10 mouse cellular contexts compared by ENCODE assay signal in genomic region chr3:84219720-84220273, GRCm38 (mm10). TPM values are rescaled to one million over a fixed set of nuclear protein-coding genes. Genes with fewer than 3 reads are reported as not detected.
DNase-seq lines count a peak whose midpoint lies in the region; ATAC-seq and TF ChIP-seq lines count a peak whose summit lies in the region.
"Had no signal": no experiment of that assay in that cellular context is flagged by ENCODE, and none has a peak within 500 bp of the region (broad histone marks: within the 10 kb centered on the region; RNA-seq: fewer than 3 reads in every experiment).

No protein-coding gene starts in this region.

- H3K36me3 ChIP-seq in heart, embryonic 12.5 days: no peaks in the 10 kb centered on the region
- H3K36me3 ChIP-seq in heart, postnatal 0 days (replicated peaks; ENCODE audit: control insufficient read depth, insufficient read depth, low read length): no peaks in the 10 kb centered on the region
- H3K36me3 ChIP-seq in midbrain, embryonic 14.5 days (ENCODE audit: control insufficient read depth, insufficient read depth, low read length): no peaks in the 10 kb centered on the region
- H3K36me3 ChIP-seq: G1E had no signal

- no peak overlapping the region; the same call in 1 of the 2 replicates for H3K9ac ChIP-seq in heart, embryonic 12.5 days
- H3K9ac ChIP-seq in heart, postnatal 0 days (replicated peaks; ENCODE audit: low read depth, low read length): 0 out of 2 replicates have a peak overlapping the region, but pooled peaks have one; percentile 51
- peak overlapping the region; percentile 64 for H3K9ac ChIP-seq in midbrain, embryonic 14.5 days (replicated peaks; ENCODE audit: low read length)

- DNase-seq in heart, postnatal 14 days: no peak
- peak; percentile 91 for DNase-seq in brain, embryonic 14.5 days (ENCODE audit: low read depth)
- DNase-seq in heart, postnatal 0 days (ENCODE audit: low spot score): no peak
- peak; percentile 90 for DNase-seq in midbrain, embryonic 14.5 days
- no peak for DNase-seq in layer of hippocampus, adult 18-20 months (ENCODE audit: low spot score in 2 of 2)
- no peak for DNase-seq in kidney, postnatal 25 days
- DNase-seq in lung, postnatal 4 days: no peak

- no peak overlapping the region for H3K27ac ChIP-seq in heart, embryonic 12.5 days (ENCODE audit: poor library complexity, severe bottlenecking)
- H3K27ac ChIP-seq in heart, postnatal 0 days (ENCODE audit: low read depth): no peak overlapping the region
- H3K27ac ChIP-seq in midbrain, embryonic 14.5 days (replicated peaks; ENCODE audit: low read depth, low read length): peak overlapping the region; percentile 92

- no peak for TF ChIP-seq CTCF in brain, embryonic 14.5 days (IDR thresholded peaks at IDR 0.05; ENCODE audit: borderline replicate concordance, extremely low read depth, insufficient read depth, insufficient read length)
- no peak for TF ChIP-seq CTCF in heart, postnatal 0 days (IDR thresholded peaks at IDR 0.05; ENCODE audit: low read depth)

- ATAC-seq in heart, embryonic 12.5 days (ENCODE audit: insufficient number of reproducible peaks, low FRiP score): no peak
- no peak for ATAC-seq in heart, postnatal 0 days (ENCODE audit: insufficient read depth, low read depth)
- ATAC-seq in midbrain, embryonic 14.5 days (ENCODE audit: low FRiP score, low TSS enrichment): peak; percentile 87

- H3K4me3 ChIP-seq in heart, embryonic 12.5 days: peak overlapping the region; percentile 51
- H3K4me3 ChIP-seq in heart, postnatal 0 days (ENCODE audit: low read depth, low read length): peak overlapping the region; percentile 47
- H3K4me3 ChIP-seq in midbrain, embryonic 14.5 days (replicated peaks; ENCODE audit: low read depth, low read length): peak overlapping the region; percentile 44

- intact Hi-C loops in heart, postnatal 14 days (cut with DNase I): loop anchor here (5.0 kb wide), 2 partner anchors 38 to 42 kb away; no protein-coding TSS in a partner anchor

- TF ChIP-seq EP300 in heart, postnatal 0 days (IDR thresholded peaks at IDR 0.05; ENCODE audit: low read depth): no peak

- WGBS in heart, embryonic 12.5 days: 16% methylated on average over 9 of the region's 9 CpGs
- WGBS in heart, postnatal 0 days: 17% methylated on average over 9 of the region's 9 CpGs
- WGBS in midbrain, embryonic 14.5 days: under 1% methylated on average over 9 of the region's 9 CpGs

- H3K9me3 ChIP-seq in heart, embryonic 12.5 days (replicated peaks): no peaks in the 10 kb centered on the region
- no peaks in the 10 kb centered on the region for H3K9me3 ChIP-seq in heart, postnatal 0 days (replicated peaks; ENCODE audit: control insufficient read depth, low read length)
- no peaks in the 10 kb centered on the region for H3K9me3 ChIP-seq in midbrain, embryonic 14.5 days (ENCODE audit: control insufficient read depth, low read length)
- H3K9me3 ChIP-seq: G1E had no signal

- H3K4me2 ChIP-seq in heart, embryonic 12.5 days: peak overlapping the region; percentile 78
- peak overlapping the region; percentile 80 for H3K4me2 ChIP-seq in heart, postnatal 0 days (ENCODE audit: low read depth, low read length)
- peak overlapping the region; percentile 77 for H3K4me2 ChIP-seq in midbrain, embryonic 14.5 days (ENCODE audit: low read length)

- no peak for TF ChIP-seq POLR2A in brain, embryonic 14.5 days (IDR thresholded peaks at IDR 0.05; ENCODE audit: borderline replicate concordance, extremely low read depth, insufficient read depth, insufficient read length, poor library complexity, severe bottlenecking)

- peaks cover 15% of the 10 kb centered on the region for H3K27me3 ChIP-seq in heart, embryonic 12.5 days (replicated peaks)
- H3K27me3 ChIP-seq in heart, postnatal 0 days (ENCODE audit: control insufficient read depth, insufficient read depth, low read length): no peaks in the 10 kb centered on the region
- no peaks in the 10 kb centered on the region for H3K27me3 ChIP-seq in midbrain, embryonic 14.5 days (ENCODE audit: control insufficient read depth, insufficient read depth, low read length)

- H3K4me1 ChIP-seq in heart, embryonic 12.5 days (replicated peaks): 0 out of 2 replicates have a peak, but pooled peaks cover 3% of the 10 kb centered on the region
- peaks cover 8% of the 10 kb centered on the region; the same call in 1 of the 2 replicates for H3K4me1 ChIP-seq in heart, postnatal 0 days (ENCODE audit: control insufficient read depth, insufficient read depth)
- H3K4me1 ChIP-seq in midbrain, embryonic 14.5 days (ENCODE audit: control insufficient read depth, insufficient read depth, low read length): peaks cover 55% of the 10 kb centered on the region

RNA-seq across cellular contexts. Expression of gene Gm6525, which starts 45.9 kb away (rescaled TPM):
- polyA plus RNA-seq in heart, embryonic 12.5 days (2016; fragmentation: Nextera tagmentation; extraction: Ambion mirVana): 0.18 TPM in 1 of 2 replicates, not detected in the other
- not detected for total RNA-seq in heart, postnatal 14 days (2021)
- polyA plus RNA-seq in brain, embryonic 14.5 days (2012; rRNA removed): not detected in 2 replicates
- total RNA-seq in heart, postnatal 0 days (2014; rRNA removed; ENCODE audit: low replicate concordance): 0.38 TPM in 1 of 2 replicates, not detected in the other
- 0.11 and 0.22 TPM in 2 replicates for polyA plus RNA-seq in heart, postnatal 0 days (2015; fragmentation: Nextera tagmentation; extraction: Ambion mirVana)
- 3.1 and 3.2 TPM in 2 replicates for polyA plus RNA-seq in midbrain, embryonic 14.5 days (2014; fragmentation: Nextera tagmentation; extraction: Ambion mirVana)
- not detected for total RNA-seq in layer of hippocampus, adult 18-20 months (2021)
- total RNA-seq: hematopoietic stem cell, adult 5-6 weeks had no signal
- polyA plus RNA-seq: G1E had no signal

Comparison
In these comparisons a context has a peak if more than half of its experiments do, and no peak if none do; other contexts are left out.
1. DNase-seq: peak in brain, embryonic 14.5 days (single experiment) and midbrain, embryonic 14.5 days (single experiment); none in heart, postnatal 14 days (0 of 2), heart, postnatal 0 days (single experiment), layer of hippocampus, adult 18-20 months (0 of 2), kidney, postnatal 25 days (0 of 2) and lung, postnatal 4 days (0 of 2).
2. Peak in every context shown above with its lines, with median percentiles within 50 percentile points of each other: H3K4me2 ChIP-seq and H3K4me3 ChIP-seq.